Mouse (Mus musculus) layer of hippocampus, postnatal 36 days (tissue): ENCODE results near the gene Satl1. TPM values are rescaled to one million over a fixed set of nuclear protein-coding genes. Genes with fewer than 3 reads are reported as not detected.
"Not testable (repeated sequence)": the region's sequence is repeated elsewhere in the genome, so short reads cannot be mapped to it uniquely, and the experiment has no call there.

Source experiments
- DNase-seq, 2 experiments: peaks; one replicate each; pipeline ENCODE4 v3.0.0; 2022
- total RNA-seq, 2 experiments: library from RNA; stranded (reverse); gene quantifications; 2 replicates each; pipeline ENCODE4 v1.2.3; 2021

The Satl1 gene
- not detected for total RNA-seq

DNA sequence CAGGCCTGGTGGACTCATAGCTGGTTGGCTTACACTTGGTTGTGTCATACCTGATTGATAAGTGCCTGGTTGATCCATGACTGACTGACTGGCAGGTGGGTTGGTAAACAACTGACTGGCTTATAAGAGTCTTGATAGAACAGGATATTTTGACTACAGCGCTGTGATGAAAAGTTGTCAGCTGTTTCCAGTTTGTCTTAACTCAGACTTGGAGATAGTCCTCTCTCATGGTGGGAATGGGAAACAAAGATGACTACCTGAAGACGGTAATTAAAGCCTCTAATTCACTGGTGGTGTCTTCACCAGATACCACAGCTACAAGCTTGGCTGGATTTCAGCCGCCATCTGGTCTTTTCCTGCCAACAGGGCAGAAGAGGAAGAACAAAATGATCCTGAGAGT lies at the start of gene Satl1:
TSS of gene Satl1 (minus strand) at position 101 of the 400 bp plus-strand sequence.
- no peak for DNase-seq

DNA sequence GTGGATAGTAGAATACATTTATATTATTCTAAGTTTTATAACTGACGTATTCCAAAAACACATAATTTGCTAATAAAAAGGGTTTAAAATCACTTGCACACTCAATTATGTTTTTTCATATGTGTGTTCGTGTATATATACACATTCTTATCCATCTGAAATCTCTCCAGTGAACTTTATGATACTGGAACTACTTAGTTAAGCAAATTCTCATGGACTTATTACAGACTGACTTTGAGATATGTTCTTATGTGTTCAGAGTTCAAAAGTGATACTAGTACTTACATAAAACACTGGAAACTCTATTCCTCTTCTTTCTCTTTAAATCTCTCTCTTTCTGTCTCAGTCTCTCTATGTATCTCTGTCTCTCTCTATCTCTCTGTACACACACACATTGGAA lies 31.5 kb upstream of the Satl1 start:
- DNase-seq = no peak

DNA sequence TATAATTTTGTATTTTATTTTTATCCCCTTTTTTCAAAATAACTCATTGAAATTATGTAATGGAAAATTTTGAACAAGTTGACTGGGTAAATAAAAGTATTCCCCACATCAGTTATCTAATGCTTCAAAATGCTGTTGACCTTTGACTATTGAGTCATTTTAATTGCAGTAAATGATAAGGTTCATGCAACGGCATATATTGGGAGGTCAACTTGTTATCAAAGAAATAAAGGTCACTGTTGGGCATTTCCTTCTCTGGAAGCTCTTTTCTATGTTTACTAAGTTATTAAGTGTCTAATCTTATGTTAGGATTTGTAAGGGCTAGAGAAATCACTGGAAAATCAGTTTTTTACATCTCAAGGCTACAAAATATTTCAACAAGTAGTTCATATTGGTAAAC lies 31.0 kb upstream of the Satl1 start:
- no peak for DNase-seq

DNA sequence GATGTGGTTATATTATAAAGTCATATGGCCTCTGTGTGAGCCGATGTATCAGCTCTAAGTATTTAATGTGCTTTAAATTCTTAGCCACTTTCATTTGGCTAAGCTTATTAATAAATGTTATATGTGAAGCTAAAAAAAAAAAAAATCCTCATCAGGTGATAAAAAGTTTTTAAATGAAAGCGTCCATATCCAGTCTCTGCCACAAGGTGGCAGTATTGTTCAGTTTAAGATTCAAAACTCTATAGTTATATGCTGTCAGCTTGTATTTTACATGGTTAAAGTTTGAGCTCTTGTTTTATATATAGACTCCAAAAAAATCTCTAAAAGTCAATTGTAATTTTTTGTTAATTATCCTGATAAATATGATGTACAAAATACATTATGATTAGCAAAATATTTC lies 16.4 kb upstream of the Satl1 start:
- not testable (repeated sequence) for DNase-seq

DNA sequence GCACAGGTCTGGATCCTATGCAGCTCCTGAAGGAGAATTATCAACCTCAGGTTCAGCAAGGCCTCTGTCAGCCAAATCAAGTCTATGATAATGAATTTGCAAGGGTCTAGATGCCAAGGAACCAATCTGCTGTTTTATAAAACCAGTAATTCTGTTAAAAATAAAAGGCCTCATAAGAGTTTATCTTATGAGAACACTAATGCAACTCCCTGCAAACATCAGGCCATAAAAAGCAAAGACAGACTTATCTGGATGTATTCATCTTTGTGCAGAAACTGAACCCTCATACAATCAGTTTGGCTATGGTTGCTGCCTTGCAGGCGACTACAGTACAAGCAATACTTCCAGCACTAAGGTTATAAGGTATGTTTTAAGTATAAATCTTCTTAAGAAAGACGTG lies 5.7 kb upstream of the Satl1 start:
- no peak for DNase-seq

DNA sequence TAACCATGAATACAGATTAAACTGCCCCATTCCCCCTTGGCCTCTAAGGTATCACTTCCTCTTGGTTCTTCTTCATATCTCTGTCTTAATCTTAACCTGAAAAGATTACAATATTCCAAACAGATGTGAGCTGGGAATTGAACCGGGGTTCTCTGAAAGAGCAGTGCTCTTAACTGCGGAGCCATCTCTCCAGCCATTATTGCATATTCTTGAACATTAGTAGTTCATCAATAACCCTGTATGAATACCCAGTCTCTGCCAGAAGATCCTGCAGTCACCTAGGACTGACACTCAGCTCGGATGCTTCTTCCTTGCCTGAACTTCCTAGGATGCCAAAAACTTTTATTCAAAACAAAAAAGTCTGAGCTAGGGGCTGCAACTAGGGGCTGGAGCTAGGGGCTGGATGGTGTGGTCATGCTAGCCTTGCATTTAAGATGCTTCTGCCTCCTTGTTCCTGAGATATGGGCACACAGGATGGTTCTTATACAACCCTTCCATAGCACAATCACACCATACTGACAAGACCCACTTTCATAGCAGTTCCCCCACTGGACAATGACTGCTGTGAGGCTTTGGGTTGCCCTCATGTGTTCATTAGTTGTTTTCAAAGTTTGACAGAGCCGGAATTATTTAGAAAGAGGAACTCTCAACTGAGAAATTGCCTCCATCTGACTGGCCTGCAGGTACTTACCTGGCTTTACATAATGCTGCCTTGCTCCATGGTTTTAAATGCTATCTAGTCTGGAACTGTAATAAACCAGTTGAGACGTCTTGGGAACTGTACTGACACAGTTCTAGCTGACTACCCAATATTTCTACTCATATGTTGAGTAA lies 35.8 kb downstream of the Satl1 start:
- DNase-seq = peak; percentile 12

DNA sequence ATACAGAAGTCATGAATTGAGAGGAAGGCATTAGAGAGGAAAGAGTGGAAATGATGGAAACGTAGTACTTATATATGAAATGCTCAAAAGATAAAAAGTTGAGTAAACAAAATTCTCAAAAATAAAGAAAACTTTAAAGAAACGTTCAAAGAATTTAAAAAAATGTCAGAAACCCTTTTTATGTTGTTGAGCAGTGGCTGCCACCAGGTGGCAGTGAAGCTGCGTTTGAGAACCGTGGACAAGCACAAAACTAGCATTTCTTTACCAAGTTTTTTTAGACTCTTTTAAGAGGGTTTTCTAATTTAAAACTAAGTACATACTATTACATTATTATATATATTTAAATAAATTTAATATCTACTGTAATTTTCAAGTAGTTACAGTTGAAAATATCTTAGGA lies 38.2 kb downstream of the Satl1 start:
- no peak for DNase-seq

DNA sequence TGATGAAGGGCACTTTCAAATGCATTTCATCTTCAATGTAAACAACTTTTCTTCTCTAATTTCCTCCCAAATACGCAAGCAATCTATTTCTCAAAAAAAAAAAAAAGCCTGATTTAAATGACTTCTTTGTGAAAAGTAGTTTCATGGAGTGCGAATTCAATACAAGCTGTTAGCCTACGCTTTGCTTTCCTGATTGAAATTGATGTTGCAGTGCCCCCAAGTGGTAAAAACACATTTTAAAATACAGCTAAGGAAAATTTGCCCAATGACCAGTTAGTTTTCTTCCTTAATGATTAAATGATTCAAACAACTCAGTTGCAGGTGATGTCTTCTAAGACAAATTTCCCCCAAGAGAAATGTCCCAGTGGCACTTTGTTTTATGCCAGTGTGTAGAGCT lies 58.2 kb downstream of the Satl1 start:
- no peak for DNase-seq

DNA sequence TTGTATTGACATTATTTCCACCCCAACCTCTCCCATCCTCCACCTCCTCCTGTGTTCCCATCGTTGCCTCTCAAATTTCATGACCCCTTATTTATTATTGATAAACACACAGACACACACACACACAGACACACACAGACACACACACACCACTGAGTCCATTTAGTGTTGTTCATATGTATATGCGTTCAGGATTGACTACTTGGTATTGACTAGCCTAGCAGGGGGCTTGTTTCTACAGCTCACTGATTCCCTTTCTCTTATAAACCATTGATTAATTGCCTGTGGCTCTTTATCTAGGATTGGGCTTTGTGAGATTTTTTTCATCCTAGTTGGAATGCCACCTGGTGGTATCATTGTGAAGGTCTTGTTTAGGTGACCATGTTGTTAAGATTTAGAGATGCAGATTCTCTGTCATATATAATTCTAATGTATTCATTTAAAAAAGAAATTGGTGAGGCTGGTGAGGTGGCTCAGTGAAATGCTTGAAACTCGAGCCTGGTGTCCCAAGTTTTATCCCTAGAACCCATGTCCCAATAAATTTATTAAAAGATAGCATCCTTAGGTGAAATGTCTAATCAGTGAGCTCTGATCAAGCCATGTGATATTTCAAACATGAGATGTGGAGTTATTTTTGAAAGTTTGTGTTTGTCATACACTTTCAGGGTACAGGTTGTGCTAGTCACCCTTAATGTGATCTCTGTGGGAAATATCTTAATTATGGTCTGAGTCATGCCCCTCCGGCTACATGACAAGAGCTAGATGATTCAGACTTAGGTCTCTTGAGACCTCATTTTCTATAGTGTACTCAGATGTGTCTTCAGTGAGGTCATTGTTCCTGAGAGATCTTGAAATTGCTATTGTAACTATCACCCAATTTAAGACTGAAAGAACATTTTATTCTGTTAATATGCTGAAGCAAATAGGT lies 58.8 kb downstream of the Satl1 start:
- no peak for DNase-seq

DNA sequence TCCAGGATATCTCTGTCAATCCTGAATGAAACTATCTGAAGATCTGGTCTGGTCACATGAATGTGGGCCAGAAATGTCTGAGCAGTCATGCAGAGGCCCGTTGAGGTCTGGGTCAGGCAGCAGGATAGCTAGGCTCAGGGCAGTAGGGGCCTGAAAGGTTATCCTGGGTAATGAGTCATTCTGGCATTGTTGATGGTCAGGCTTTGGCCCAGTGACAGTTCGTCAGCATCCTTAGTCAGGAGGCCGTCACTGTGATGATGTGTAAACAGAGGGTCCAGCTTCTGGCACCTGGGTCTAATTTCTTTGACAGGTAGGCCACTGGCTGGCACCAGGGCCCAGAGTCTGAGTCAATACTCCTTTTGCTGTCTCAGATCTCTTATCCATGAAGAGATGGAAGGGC lies 67.1 kb downstream of the Satl1 start:
- DNase-seq = no peak

Other genes with a start within 250 kb of the Satl1 start
- not detected for gene 4933403O08Rik, start 167.7 kb downstream of the Satl1 start, total RNA-seq
- gene Apool, start 95.4 kb downstream of the Satl1 start, total RNA-seq = 1 to 10 TPM; 5.4 to 6.2 TPM
- gene 2010106E10Rik, start 88.5 kb upstream of the Satl1 start, total RNA-seq = not detected
- 10 to 100 TPM in 1 of 2 experiments, 1 to 10 TPM in 1; 8.8 to 10.0 TPM for gene Zfp711, start 193.7 kb upstream of the Satl1 start, total RNA-seq